Mouse (Mus musculus) testis, adult 2 months (tissue): ENCODE results near the gene Ppp1r3d. TPM values are rescaled to one million over a fixed set of nuclear protein-coding genes. Genes with fewer than 3 reads are reported as not detected.

Experiments used
- H3K27ac ChIP-seq: fragments of 200-500 bp; 2 replicates; pipeline ENCODE4 v1.5.1; 2012; ENCODE audit warnings: low read depth, low read length; ENCODE audit not compliant: control insufficient read depth, insufficient read depth
- H3K27me3 ChIP-seq: fragments of 200-500 bp; 2 replicates; pipeline ENCODE4 v1.6.1; 2012; ENCODE audit warnings: mild to moderate bottlenecking, low read length, moderate library complexity; ENCODE audit not compliant: control insufficient read depth, insufficient read depth
- H3K36me3 ChIP-seq: fragments of 200-500 bp; 2 replicates; pipeline ENCODE4 v1.6.1; 2012; ENCODE audit warnings: mild to moderate bottlenecking, low read length; ENCODE audit not compliant: control insufficient read depth, insufficient read depth
- H3K4me1 ChIP-seq: fragments of 200-500 bp; 2 replicates; pipeline ENCODE4 v1.6.1; 2012; ENCODE audit warnings: low read length; ENCODE audit not compliant: control insufficient read depth, insufficient read depth
- H3K4me3 ChIP-seq: fragments of 200-500 bp; 2 replicates; pipeline ENCODE4 v1.5.1; 2012; ENCODE audit warnings: low read depth, mild to moderate bottlenecking, low read length, moderate library complexity, mixed read lengths; ENCODE audit not compliant: control insufficient read depth
- CTCF ChIP-seq: fragments of 200-500 bp; IDR thresholded peaks from 2 replicates; pipeline ENCODE4 v1.5.1; 2012; ENCODE audit warnings: low read depth, mild to moderate bottlenecking, inconsistent platforms, low read length, moderate library complexity; ENCODE audit not compliant: control insufficient read depth, insufficient read depth, insufficient replicate concordance
- POLR2A ChIP-seq: fragments of 200-500 bp; IDR thresholded peaks from 2 replicates; pipeline ENCODE4 v1.6.1; 2012; ENCODE audit warnings: low read depth, mild to moderate bottlenecking, inconsistent platforms, low read length, moderate library complexity; ENCODE audit not compliant: control insufficient read depth
- polyA plus RNA-seq: library from polyadenylated mRNA; depleted of rRNA; stranded (reverse); fragments of >200 nt; gene quantifications from 2 replicates; pipeline ENCODE4 v1.2.3, GENCODE M21; 2012; rRNA removed

Ppp1r3d gene
- polyA plus RNA-seq = 0.38 and 0.64 TPM in 2 replicates

- Histone ChIP-seq H3K4me3 (peak within 1 kb of the TSS; percentile 89), H3K27me3 (no peaks in the 10 kb centered on the region), H3K27ac (peak within 1 kb of the TSS; percentile 24; the same call in 1 of the 2 replicates), H3K4me1 (peaks cover 18% of the 10 kb centered on the region), H3K36me3 (no peaks in the 10 kb centered on the region)
- TF ChIP-seq CTCF = no peak
- TF ChIP-seq POLR2A = no peak
Observed at GRCm38 (mm10) chr2:178414261-178415149, at the start of gene Ppp1r3d, which contains the start of gene Fam217b. Gene Ppp1r3d (minus strand): TSS chr2:178414472. Gene Fam217b (plus strand): TSS chr2:178414524.

- no peaks in the 10 kb centered on the region; the same call in 1 of the 2 replicates for H3K4me1 ChIP-seq
- no peaks in the 10 kb centered on the region for H3K36me3 ChIP-seq
- H3K4me3 ChIP-seq = no peak overlapping the region
- no peaks in the 10 kb centered on the region for H3K27me3 ChIP-seq
- no peak overlapping the region for H3K27ac ChIP-seq
- TF ChIP-seq CTCF = no peak
- no peak for TF ChIP-seq POLR2A
Observed at GRCm38 (mm10) chr2:178460353-178460752, 46.1 kb upstream of the Ppp1r3d start.

DNA sequence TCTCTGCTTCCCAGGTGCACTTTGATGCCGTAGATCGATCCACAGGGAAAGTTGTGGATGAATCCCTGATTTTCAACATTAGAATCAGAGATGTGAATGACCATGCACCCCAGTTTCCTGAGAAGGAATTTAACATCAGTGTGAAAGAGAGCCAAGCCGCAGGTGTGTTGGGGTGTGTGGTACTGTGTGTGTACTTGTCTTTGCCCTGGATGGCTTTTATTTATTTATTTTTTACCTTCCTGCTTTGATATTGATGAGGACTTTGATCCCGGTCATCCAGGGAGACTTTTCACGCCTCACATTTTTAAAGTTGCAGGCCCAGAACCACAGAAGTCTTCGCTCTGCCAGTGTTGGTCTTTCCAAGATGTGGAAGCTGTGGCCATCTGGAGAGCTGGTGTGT, 43.1 kb upstream of the Ppp1r3d start:
- Histone ChIP-seq H3K36me3 (no peaks in the 10 kb centered on the region), H3K4me1 (no peaks in the 10 kb centered on the region; the same call in 1 of the 2 replicates), H3K27me3 (no peaks in the 10 kb centered on the region), H3K4me3 (no peak overlapping the region), H3K27ac (no peak overlapping the region)
- no peak for TF ChIP-seq POLR2A
- no peak for TF ChIP-seq CTCF

GRCm38 (mm10) chr2:178454664-178455516, 40.6 kb upstream of the Ppp1r3d start:
- TF ChIP-seq CTCF (no peak), POLR2A (no peak)
- Histone ChIP-seq H3K4me3 (no peak overlapping the region), H3K27me3 (no peaks in the 10 kb centered on the region), H3K27ac (no peak overlapping the region), H3K36me3 (no peaks in the 10 kb centered on the region), H3K4me1 (no peaks in the 10 kb centered on the region)

GRCm38 (mm10) chr2:178450961-178451360, 36.7 kb upstream of the Ppp1r3d start:
- TF ChIP-seq POLR2A = no peak
- no peak for TF ChIP-seq CTCF
- Histone ChIP-seq H3K27me3 (no peaks in the 10 kb centered on the region), H3K36me3 (no peaks in the 10 kb centered on the region), H3K27ac (no peak overlapping the region), H3K4me1 (no peaks in the 10 kb centered on the region), H3K4me3 (no peak overlapping the region)

- Histone ChIP-seq H3K27ac (no peak overlapping the region), H3K27me3 (no peaks in the 10 kb centered on the region), H3K36me3 (no peaks in the 10 kb centered on the region), H3K4me3 (no peak overlapping the region), H3K4me1 (no peaks in the 10 kb centered on the region)
- TF ChIP-seq CTCF (no peak), POLR2A (no peak)
Observed at GRCm38 (mm10) chr2:178450236-178450635, 36.0 kb upstream of the Ppp1r3d start.

DNA sequence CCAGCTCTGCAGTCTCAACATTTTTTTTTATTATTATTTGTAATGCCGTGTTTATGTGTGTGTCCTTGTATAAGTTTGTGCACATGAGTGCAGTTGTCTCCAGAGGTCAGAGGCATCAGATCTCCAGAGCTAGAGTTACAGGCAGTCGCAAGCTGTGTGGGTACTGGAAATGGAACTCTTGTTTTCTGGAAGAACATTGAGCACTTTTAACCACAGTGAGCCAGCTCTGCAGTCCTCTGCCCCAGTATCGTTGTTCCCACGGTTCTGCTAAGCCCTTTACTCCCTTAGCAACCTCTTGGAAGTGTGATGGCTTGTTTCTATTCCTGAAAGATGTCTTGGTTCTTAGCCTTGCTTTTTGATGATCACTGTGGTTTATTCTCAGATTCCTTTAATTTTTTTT, 35.1 kb upstream of the Ppp1r3d start:
- Histone ChIP-seq H3K4me3 (no peak overlapping the region), H3K27ac (no peak overlapping the region), H3K27me3 (no peaks in the 10 kb centered on the region), H3K36me3 (no peaks in the 10 kb centered on the region), H3K4me1 (no peaks in the 10 kb centered on the region)
- no peak for TF ChIP-seq POLR2A
- TF ChIP-seq CTCF = no peak
